Mouse (Mus musculus): ENCODE measurements around the gene Cmss1.

- no peak for TF ChIP-seq GATA1 (IDR thresholded peaks at IDR 0.05; ENCODE audit: low read length)
- TF ChIP-seq TAL1 (IDR thresholded peaks at IDR 0.05; ENCODE audit: low read length), result no peak
These were observed 35.8 kb downstream of the Cmss1 start for GRCm38 (mm10) chr16:57570789-57571311.
